Mouse (Mus musculus) embryonic facial prominence, embryonic 15.5 days (tissue): ENCODE results near the gene Nsf. TPM values are rescaled to one million over a fixed set of nuclear protein-coding genes. Genes with fewer than 3 reads are reported as not detected.
A peak's percentile ranks its signal among the peaks of the same experiment; 100 is the strongest.

Source experiments
- ATAC-seq: fragments of 200-750 bp; cut with Nextera tagmentation; 2 replicates; pipeline ENCODE4 v1.8.0; 2017; ENCODE audit warnings: low read depth, moderate TSS enrichment; ENCODE audit not compliant: insufficient number of reproducible peaks, low FRiP score, low TSS enrichment
- H3K27ac ChIP-seq: fragments of 300-500 bp; sonication (generic); replicated peaks from 2 replicates; pipeline ENCODE4 v1.5.1; 2015; ENCODE audit warnings: mild to moderate bottlenecking, inconsistent platforms
- H3K27me3 ChIP-seq: fragments of 300-500 bp; sonication (generic); 2 replicates; pipeline ENCODE4 v1.6.1; 2015; ENCODE audit warnings: inconsistent platforms
- H3K36me3 ChIP-seq: fragments of 300-500 bp; sonication (generic); 2 replicates; pipeline ENCODE4 v1.6.1; 2015; ENCODE audit warnings: mild to moderate bottlenecking, inconsistent platforms
- H3K4me1 ChIP-seq: fragments of 300-500 bp; sonication (generic); 2 replicates; pipeline ENCODE4 v1.6.1; 2015; ENCODE audit warnings: inconsistent platforms
- H3K4me2 ChIP-seq: fragments of 300-500 bp; sonication (generic); replicated peaks from 2 replicates; pipeline ENCODE4 v1.6.1; 2015; ENCODE audit warnings: mild to moderate bottlenecking, inconsistent platforms
- H3K4me3 ChIP-seq: fragments of 300-500 bp; sonication (generic); replicated peaks from 2 replicates; pipeline ENCODE4 v1.5.1; 2015; ENCODE audit warnings: mild to moderate bottlenecking, inconsistent platforms
- H3K9ac ChIP-seq: fragments of 300-500 bp; sonication (generic); 2 replicates; pipeline ENCODE4 v1.6.1; 2015; ENCODE audit warnings: inconsistent platforms
- H3K9me3 ChIP-seq: fragments of 300-500 bp; sonication (generic); replicated peaks from 2 replicates; pipeline ENCODE4 v1.6.1; 2016; ENCODE audit warnings: inconsistent platforms
- WGBS: fragments of 180-500 bp; shearing (Covaris S2); methylation state at CpG from one replicate; pipeline ENCODE4 v1.1.7; 2015; 5-methylcytosine and 5-hydroxymethylcytosine counted together
- polyA plus RNA-seq: library from polyadenylated mRNA; unstranded; fragments of >200 nt; fragmentation: Nextera tagmentation; extraction: Ambion mirVana; gene quantifications from 2 replicates; pipeline ENCODE4 v1.2.1, GENCODE M21; 2015

Nsf gene
- polyA plus RNA-seq, 1 experiment from 2014 or later = 51.4 TPM

GRCm38 (mm10) chr11:103981826-103982225 lies 28.0 kb upstream of the Nsf start:
- no peak overlapping the region for H3K4me3 ChIP-seq
- H3K9ac ChIP-seq = no peak overlapping the region
- H3K9me3 ChIP-seq = no peaks in the 10 kb centered on the region
- H3K36me3 ChIP-seq = peaks cover 44% of the 10 kb centered on the region
- no peaks in the 10 kb centered on the region for H3K4me1 ChIP-seq
- no peak for ATAC-seq
- WGBS = 75% methylated on average over 5 of the region's 5 CpGs
- H3K27ac ChIP-seq = no peak overlapping the region
- no peak overlapping the region for H3K4me2 ChIP-seq
- H3K27me3 ChIP-seq = no peaks in the 10 kb centered on the region

GRCm38 (mm10) chr11:103979381-103979780 lies 25.5 kb upstream of the Nsf start:
- Histone ChIP-seq H3K36me3 (peaks cover 55% of the 10 kb centered on the region), H3K9me3 (no peaks in the 10 kb centered on the region), H3K4me2 (no peak overlapping the region), H3K4me3 (no peak overlapping the region), H3K4me1 (no peaks in the 10 kb centered on the region), H3K9ac (no peak overlapping the region), H3K27me3 (no peaks in the 10 kb centered on the region), H3K27ac (no peak overlapping the region)
- no peak for ATAC-seq
- WGBS = 76% methylated on average over 4 of the region's 4 CpGs

DNA sequence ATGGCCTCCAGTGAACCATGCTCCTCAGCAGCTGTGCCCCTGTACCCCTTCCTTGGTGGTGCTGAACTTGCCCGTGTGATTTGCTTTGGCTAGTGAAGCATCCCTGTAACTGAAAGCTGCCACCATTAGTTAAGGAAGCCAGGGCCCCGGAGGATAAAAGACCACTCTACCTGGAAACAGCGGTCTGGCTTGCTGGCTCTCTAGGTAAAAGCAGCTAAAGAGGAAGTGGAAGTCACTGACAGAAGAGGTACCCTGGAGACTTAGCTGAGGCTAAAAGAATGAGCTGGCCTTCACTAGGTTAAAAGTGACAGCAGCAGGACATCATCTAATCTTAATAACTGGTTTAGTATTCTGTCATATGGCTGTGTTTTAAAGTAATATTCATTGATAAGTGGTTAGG lies 17.0 kb upstream of the Nsf start:
- ATAC-seq = no peak
- no peaks in the 10 kb centered on the region for H3K9me3 ChIP-seq
- no peak overlapping the region for H3K4me2 ChIP-seq
- no peak overlapping the region for H3K9ac ChIP-seq
- H3K36me3 ChIP-seq = peaks cover 33% of the 10 kb centered on the region
- 90% methylated on average over 3 of the region's 3 CpGs for WGBS
- no peak overlapping the region for H3K4me3 ChIP-seq
- H3K4me1 ChIP-seq = peaks cover 7% of the 10 kb centered on the region
- H3K27ac ChIP-seq = no peak overlapping the region
- H3K27me3 ChIP-seq = no peaks in the 10 kb centered on the region

- WGBS = 87% methylated on average over 5 of the region's 5 CpGs
Measured at GRCm38 (mm10) chr11:103969278-103969677, 15.4 kb upstream of the Nsf start.

DNA sequence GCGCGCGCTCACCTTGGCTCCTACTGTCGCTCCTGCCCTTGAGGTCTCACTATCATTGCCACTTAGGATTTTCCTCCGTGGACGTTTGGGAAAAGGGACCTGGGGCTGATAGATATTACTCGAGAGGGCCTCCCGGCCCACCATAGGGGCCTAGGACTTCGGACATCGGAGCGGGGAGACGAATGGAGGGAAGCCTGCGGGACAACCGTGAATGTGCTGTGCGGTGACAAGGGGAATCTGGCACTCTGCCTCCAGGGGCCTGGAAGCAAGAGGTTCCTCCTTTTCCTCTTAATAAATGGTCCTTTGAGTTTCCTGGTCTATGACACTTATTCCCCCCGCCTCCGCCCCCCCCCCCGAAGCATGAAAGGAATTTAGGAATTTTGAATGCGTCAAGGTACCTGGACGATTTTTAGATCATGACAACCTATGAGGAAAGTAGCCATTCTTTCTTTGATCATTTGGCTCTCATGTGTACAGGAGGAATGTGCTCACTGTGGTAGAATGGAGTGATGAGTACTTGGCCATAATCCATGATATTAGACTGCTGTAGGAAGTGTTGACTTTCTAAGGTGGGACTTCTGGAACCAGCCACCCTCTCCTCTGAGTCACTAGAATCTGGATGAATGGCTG lies 13.4 kb upstream of the Nsf start:
- no peak for ATAC-seq
- H3K36me3 ChIP-seq = peaks cover 11% of the 10 kb centered on the region; the same call in 1 of the 2 replicates
- H3K27me3 ChIP-seq = no peaks in the 10 kb centered on the region
- H3K9me3 ChIP-seq = no peaks in the 10 kb centered on the region
- peak overlapping the region; percentile 81 for H3K4me2 ChIP-seq
- H3K4me3 ChIP-seq = peak overlapping the region; percentile 93
- peaks cover 7% of the 10 kb centered on the region for H3K4me1 ChIP-seq
- under 1% methylated on average over 20 of the region's 20 CpGs for WGBS
- peak overlapping the region; percentile 76 for H3K9ac ChIP-seq
- H3K27ac ChIP-seq = peak overlapping the region; percentile 96

More at GRCm38 (mm10) chr11:103969278-103969677, 15.4 kb upstream of the Nsf start:
- no peak overlapping the region for H3K4me2 ChIP-seq
- H3K9me3 ChIP-seq = no peaks in the 10 kb centered on the region
- H3K27me3 ChIP-seq = no peaks in the 10 kb centered on the region
- no peak overlapping the region for H3K9ac ChIP-seq
- H3K4me1 ChIP-seq = peaks cover 7% of the 10 kb centered on the region
- H3K36me3 ChIP-seq = peaks cover 23% of the 10 kb centered on the region
- H3K27ac ChIP-seq = no peak overlapping the region
- no peak for ATAC-seq
- no peak overlapping the region for H3K4me3 ChIP-seq

GRCm38 (mm10) chr11:103956866-103957265 lies 3.0 kb upstream of the Nsf start:
- Histone ChIP-seq H3K9me3 (no peaks in the 10 kb centered on the region), H3K4me1 (peaks cover 20% of the 10 kb centered on the region), H3K27me3 (no peaks in the 10 kb centered on the region), H3K4me2 (no peak overlapping the region), H3K36me3 (no peaks in the 10 kb centered on the region), H3K27ac (no peak overlapping the region), H3K4me3 (no peak overlapping the region), H3K9ac (no peak overlapping the region)
- no peak for ATAC-seq
- WGBS = 82% methylated on average over 4 of the region's 4 CpGs

GRCm38 (mm10) chr11:103953032-103953895 lies 592 bp downstream of the Nsf start:
- peak overlapping the region; percentile 48 for H3K27ac ChIP-seq
- peak; percentile 72 for ATAC-seq

DNA sequence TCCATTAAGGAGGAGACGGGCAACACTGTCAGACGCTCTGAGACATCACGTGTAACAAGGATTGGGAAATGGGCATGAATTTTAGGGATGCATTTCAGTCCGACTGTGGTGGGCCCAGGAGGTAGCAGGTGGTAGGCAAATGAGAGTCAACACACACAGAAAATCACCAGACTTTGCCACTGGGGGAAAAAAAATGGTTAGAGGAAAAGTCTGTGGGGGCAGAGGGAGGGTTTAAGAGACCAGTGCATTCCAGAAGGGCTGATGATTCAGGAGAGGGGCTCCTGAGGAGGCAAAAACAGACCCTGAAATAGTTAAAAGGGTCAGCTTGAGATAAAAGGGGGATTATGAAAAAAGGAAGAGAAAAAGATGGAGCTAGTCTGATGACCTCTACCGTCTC lies 1.2 kb downstream of the Nsf start:
- no peak for ATAC-seq
- Histone ChIP-seq H3K9me3 (no peaks in the 10 kb centered on the region), H3K9ac (no peak overlapping the region; the same call in 1 of the 2 replicates), H3K4me1 (peaks cover 13% of the 10 kb centered on the region), H3K27me3 (no peaks in the 10 kb centered on the region), H3K27ac (no peak overlapping the region), H3K4me2 (peak overlapping the region; percentile 69), H3K4me3 (peak overlapping the region; percentile 81), H3K36me3 (no peaks in the 10 kb centered on the region)
- WGBS = 46% methylated on average over 5 of the region's 5 CpGs

More at GRCm38 (mm10) chr11:103953032-103953895, 592 bp downstream of the Nsf start:
- 2% methylated on average over 32 of the region's 32 CpGs for WGBS
- Histone ChIP-seq H3K4me2 (peak overlapping the region; percentile 69), H3K9ac (peak overlapping the region; percentile 93), H3K4me3 (peak overlapping the region; percentile 81), H3K36me3 (no peaks in the 10 kb centered on the region), H3K9me3 (no peaks in the 10 kb centered on the region), H3K27me3 (no peaks in the 10 kb centered on the region), H3K4me1 (peaks cover 13% of the 10 kb centered on the region)

- peaks cover 13% of the 10 kb centered on the region for H3K4me1 ChIP-seq
- H3K36me3 ChIP-seq = no peaks in the 10 kb centered on the region
- 79% methylated on average over 7 of the region's 7 CpGs for WGBS
- H3K9ac ChIP-seq = no peak overlapping the region
- no peak overlapping the region for H3K4me3 ChIP-seq
- H3K27ac ChIP-seq = no peak overlapping the region
- ATAC-seq = no peak
- H3K4me2 ChIP-seq = no peak overlapping the region
- no peaks in the 10 kb centered on the region for H3K9me3 ChIP-seq
- no peaks in the 10 kb centered on the region for H3K27me3 ChIP-seq
Measured at GRCm38 (mm10) chr11:103951106-103951505, 2.8 kb downstream of the Nsf start.

- H3K9ac ChIP-seq = no peak overlapping the region
- 86% methylated on average over 7 of the region's 7 CpGs for WGBS
- no peak for ATAC-seq
Measured at GRCm38 (mm10) chr11:103948952-103949351, 4.9 kb downstream of the Nsf start.

DNA sequence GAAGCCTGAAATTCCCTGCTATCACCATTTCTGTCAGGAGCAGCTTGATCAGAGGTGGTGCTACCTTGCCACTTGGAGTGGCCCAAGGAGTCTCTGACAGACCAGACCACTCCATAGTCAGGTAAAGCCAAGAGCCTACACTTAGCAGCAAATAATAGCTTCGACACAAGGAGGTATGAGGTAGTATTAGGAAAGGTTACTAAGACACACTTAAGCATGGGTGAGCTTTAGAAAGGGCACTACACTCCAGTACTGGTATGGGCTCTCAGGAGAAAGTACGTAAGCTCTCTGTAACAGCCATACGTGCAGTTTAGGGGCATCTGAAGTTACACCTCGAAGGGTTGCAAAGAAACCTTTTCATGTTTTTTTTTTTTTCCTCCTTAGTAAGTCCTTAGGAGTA lies 11.1 kb downstream of the Nsf start:
- no peaks in the 10 kb centered on the region for H3K9me3 ChIP-seq
- no peaks in the 10 kb centered on the region for H3K4me1 ChIP-seq
- H3K27me3 ChIP-seq = no peaks in the 10 kb centered on the region
- H3K9ac ChIP-seq = no peak overlapping the region
- no peak overlapping the region for H3K4me3 ChIP-seq
- H3K27ac ChIP-seq = no peak overlapping the region
- H3K4me2 ChIP-seq = no peak overlapping the region
- WGBS = 83% methylated on average over 4 of the region's 4 CpGs
- ATAC-seq = no peak
- H3K36me3 ChIP-seq = no peaks in the 10 kb centered on the region

More at GRCm38 (mm10) chr11:103948952-103949351, 4.9 kb downstream of the Nsf start:
- Histone ChIP-seq H3K27ac (no peak overlapping the region), H3K27me3 (no peaks in the 10 kb centered on the region), H3K4me2 (no peak overlapping the region), H3K4me1 (peaks cover 13% of the 10 kb centered on the region), H3K4me3 (no peak overlapping the region), H3K36me3 (no peaks in the 10 kb centered on the region), H3K9me3 (no peaks in the 10 kb centered on the region)
